Mouse (Mus musculus) adrenal gland, postnatal 10 days (tissue): Measurements from ENCODE around the gene Vps11. TPM values are rescaled to one million over a fixed set of nuclear protein-coding genes. Genes with fewer than 3 reads are reported as not detected.
"Not testable (repeated sequence)": the region's sequence is repeated elsewhere in the genome, so short reads cannot be mapped to it uniquely, and the experiment has no call there.

ENCODE experiments used
- DNase-seq: peaks from one replicate; pipeline ENCODE4 v3.0.0; 2021; ENCODE audit warnings: mixed read lengths
- long read RNA-seq, 2 experiments: library from polyadenylated mRNA; stranded (forward); transcript quantifications; one replicate each; pipeline ENCODE4 v2.0.0; 2021
- total RNA-seq, 2 experiments: library from RNA; stranded (reverse); gene quantifications; 2 replicates each; pipeline ENCODE4 v1.2.3; 2021

Vps11 gene
- 10 to 100 TPM; 42.3 to 47.3 TPM for total RNA-seq
- long read RNA-seq, experiment 1, transcript Vps11-201 (16 exons, 3,536 nt) = major isoform, 106 of 128 reads
- long read RNA-seq, experiment 1, partial matches to known transcripts = 15 of 128 reads
- long read RNA-seq, experiment 1, other reads (novel, unspliced or antisense) = 6 of 128 reads
- long read RNA-seq, experiment 2, transcript Vps11-201 (16 exons, 3,536 nt) = major isoform, 55 of 83 reads
- long read RNA-seq, experiment 2, partial matches to known transcripts = 9 of 83 reads
- long read RNA-seq, experiment 2, other reads (novel, unspliced or antisense) = 19 of 83 reads

- DNase-seq = peak; percentile 97
These were observed at the start of gene Vps11 for GRCm38 (mm10) chr9:44361190-44361917. Vps11 (minus strand) TSS chr9:44361670.

DNA sequence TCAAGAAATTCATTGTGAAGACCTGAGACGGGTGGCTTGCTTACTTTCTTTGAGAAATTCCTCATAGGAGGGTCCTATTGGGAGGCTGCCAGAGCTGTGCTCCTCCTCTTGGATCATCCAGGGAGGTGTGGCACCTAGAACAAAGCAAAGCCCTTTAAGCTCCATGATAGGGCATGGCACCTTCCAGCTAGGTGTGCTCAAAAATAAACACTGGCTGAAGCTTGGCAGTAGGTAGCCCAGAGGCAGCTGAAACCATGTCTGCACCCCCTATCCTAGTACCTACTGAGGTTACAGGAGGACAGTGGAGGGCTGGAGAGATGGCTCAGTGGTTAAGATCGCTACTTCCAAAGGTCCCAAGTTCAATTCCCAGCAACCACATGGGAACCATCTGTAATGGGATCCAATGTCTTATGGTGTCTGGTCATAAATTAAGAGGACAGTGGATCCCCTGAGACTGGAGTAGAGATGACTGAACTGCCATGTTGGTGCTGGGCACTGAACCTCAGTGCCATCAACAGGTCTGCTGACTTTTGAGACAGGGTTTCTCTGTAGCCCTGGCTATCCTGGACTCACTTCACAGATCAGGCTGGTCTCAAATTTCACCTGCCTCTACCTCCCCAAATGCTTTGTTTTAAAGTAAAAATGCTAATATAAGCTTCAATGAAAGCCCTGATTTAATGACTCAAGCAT lies 49.3 kb upstream of the Vps11 start:
- DNase-seq = no peak

DNA sequence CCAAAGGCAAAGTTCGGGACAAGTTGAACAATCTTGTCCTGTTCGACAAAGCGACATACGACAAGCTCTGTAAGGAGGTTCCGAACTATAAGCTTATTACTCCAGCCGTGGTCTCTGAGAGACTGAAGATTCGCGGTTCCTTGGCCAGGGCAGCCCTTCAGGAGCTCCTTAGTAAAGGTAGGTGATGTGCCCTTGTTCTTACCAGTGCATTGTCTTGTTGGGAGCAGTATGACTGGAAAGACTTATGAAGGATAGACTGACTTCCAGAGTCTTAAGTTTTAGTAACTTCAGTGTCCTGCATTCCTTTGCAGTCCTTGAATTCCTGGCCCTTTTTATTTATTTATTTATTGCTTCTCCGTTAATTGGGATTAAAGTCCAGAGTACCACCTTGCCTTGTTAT lies 47.2 kb upstream of the Vps11 start:
- DNase-seq = not testable (repeated sequence)

DNA sequence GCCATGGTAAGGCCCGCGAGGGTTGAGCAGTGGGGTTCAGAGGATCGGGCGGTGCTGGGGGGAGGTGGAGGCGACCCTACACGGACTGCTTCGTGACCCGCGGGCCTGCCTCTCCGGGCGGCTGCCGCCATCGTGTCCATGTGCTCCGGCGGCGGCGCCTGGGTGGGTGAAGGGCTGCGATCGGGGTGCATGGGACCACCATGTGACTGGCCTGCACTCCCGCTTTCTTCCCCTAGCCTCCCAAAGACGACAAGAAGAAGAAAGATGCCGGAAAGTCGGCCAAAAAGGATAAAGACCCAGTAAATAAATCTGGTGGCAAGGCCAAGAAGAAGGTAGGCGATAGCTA lies 46.3 kb upstream of the Vps11 start:
- no peak for DNase-seq

- DNase-seq = peak; percentile 94
These were observed 45.7 kb upstream of the Vps11 start, which contains the start of the genes Rps25 and Trappc4 for GRCm38 (mm10) chr9:44406906-44407751. Rps25 (plus strand) TSS chr9:44407139. Trappc4 (minus strand) TSS chr9:44407600.

GRCm38 (mm10) chr9:44405011-44405410 lies 43.5 kb upstream of the Vps11 start:
- no peak for DNase-seq

- DNase-seq = peak; percentile 37
These were observed 39.6 kb upstream of the Vps11 start for GRCm38 (mm10) chr9:44401081-44401480.

DNA sequence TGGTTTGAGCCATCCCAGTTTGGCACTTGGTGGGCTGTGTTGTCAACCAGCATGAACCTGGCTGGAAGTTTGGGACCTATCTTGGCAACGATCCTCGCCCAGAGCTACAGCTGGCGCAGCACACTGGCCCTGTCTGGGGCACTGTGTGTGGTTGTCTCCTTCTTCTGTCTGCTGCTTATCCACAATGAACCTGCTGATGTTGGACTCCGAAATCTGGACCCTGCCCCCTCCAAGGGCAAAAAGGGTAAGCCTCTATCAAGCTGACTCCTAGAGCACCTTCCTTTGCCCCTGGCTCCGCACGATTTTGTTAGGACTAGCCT lies 38.3 kb upstream of the Vps11 start:
- no peak for DNase-seq

- no peak for DNase-seq
These were observed 37.8 kb upstream of the Vps11 start for GRCm38 (mm10) chr9:44399114-44399794.

DNA sequence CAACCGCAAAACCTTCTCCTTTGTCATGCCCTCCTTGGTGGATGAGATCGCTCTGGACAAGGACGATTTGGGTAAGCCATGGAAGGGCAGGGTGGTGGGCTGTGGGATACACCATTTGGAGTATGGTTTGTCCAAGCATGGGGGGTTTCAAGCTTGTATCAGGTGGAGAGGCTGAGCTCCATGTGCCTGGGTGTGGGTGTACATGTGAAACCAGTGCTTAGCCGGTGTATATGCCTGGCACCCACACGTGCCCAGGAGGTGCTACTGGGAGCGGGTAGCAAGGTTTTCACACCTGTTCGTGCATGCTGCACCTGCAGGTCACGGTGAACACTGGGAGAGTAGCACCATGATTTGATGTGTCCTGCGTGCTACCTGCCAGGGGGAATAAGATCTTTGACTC lies 37.1 kb upstream of the Vps11 start:
- no peak for DNase-seq

GRCm38 (mm10) chr9:44398087-44398486 lies 36.6 kb upstream of the Vps11 start:
- DNase-seq = no peak

DNA sequence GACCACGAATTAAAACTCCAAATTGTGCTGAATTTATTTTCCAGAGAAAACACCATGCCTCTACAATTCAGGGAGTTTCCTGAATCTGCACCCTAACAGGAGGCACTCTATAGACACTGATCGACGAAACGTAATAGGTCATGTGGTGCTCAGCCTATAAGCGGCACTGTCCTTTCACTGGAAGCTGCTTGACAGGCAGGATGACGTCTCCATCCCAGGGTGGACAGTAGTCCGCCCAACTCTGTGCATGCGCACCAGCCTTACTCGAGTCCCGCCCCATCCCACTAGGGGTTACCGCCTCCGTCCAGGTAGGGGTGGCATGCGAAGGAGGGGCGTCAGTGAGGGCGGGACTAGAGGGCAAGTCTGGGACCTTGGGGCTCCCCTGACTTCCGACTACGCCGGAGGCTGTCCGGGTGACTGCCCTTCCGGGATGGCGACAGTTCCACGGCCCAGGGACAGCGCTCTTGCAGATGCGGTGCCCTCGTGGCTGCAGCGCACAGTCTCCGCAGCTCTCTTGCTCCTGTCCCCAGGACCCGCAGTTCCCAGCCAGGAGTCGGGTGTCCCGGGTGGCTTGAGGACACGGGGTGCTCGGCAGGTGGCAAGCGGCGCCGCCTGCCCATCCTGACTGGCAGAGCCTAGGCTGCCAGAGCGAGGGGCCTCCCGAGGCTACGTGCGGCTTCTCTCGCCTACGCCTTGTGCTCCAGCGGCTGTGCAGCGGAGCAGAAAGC lies 35.4 kb upstream of the Vps11 start, which contains the start of gene Slc37a4:
Gene Slc37a4, plus strand, starts transcription at position 169 of the 728 bp plus-strand sequence.
- peak; percentile 97 for DNase-seq

GRCm38 (mm10) chr9:44391466-44391865 lies 30.0 kb upstream of the Vps11 start:
- peak; percentile 86 for DNase-seq

- DNase-seq = peak; percentile 61
These were observed 27.8 kb upstream of the Vps11 start for GRCm38 (mm10) chr9:44389273-44389672.

DNA sequence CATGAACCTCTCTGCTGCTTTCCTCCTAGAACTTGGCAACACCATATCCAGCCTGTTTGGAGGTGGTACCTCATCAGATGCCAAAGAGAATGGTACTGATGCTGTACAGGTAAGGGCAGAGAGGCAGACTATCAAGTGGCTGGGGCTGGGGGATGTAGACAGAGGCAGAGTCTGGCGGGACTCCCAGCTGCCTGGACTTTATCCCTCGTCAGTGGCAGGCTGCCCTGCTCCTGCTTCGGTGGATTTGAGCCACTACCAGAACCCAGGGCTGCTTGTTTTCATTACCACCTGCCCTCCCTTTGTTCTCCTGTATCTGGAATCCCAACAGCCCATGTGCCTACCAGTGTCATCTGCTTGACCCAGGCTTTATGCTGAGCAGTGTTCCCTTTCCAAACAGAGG lies 25.8 kb upstream of the Vps11 start:
- DNase-seq = no peak

DNA sequence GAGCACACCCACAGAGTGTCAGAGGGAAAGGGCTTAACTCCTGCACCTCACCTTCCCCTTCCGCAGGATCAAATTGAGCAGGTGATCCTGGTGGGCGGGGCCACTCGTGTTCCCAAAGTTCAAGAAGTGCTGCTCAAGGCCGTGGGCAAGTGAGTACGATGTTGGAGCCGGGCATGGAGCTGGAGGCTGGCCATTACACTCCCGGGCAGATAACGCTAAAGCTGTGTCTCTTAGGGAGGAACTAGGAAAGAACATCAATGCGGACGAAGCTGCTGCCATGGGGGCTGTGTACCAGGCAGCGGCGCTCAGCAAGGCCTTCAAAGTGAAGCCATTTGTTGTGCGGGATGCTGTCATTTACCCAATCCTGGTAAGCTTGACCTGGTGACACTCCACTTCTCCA lies 23.1 kb upstream of the Vps11 start:
- DNase-seq = no peak

- DNase-seq = no peak
These were observed 18.4 kb upstream of the Vps11 start for GRCm38 (mm10) chr9:44379862-44380261.

GRCm38 (mm10) chr9:44379054-44379834 lies 17.8 kb upstream of the Vps11 start, which contains the start of gene Hyou1:
Hyou1 (plus strand) TSS chr9:44379490.
- peak; percentile 100 for DNase-seq

GRCm38 (mm10) chr9:44378153-44378730 lies 16.8 kb upstream of the Vps11 start:
- no peak for DNase-seq

DNA sequence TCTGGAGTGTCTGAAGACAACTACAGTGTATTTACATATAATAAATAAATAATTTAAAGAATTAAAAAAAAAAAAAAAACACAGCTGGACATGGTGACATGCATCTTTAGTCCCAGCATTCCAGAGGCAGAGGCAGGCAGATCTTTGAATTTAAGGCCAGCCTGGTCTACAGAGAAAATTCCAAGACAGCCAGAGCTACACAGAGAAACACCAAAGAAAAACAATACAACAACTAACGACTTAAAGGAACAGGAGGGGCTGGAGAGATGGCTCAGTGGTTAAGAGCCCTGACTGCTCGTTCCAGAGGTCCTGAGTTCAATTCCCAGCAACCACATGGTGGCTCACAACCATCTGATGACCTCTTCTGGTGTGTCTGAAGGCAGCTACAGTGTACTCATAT lies 15.9 kb upstream of the Vps11 start:
- DNase-seq = not testable (repeated sequence)
